Mouse (Mus musculus) embryonic facial prominence, embryonic 10.5 days (tissue): ENCODE measurements around the gene Fbn1. TPM values are rescaled to one million over a fixed set of nuclear protein-coding genes. Genes with fewer than 3 reads are reported as not detected.

Experiments used
- DNase-seq: peaks from one replicate; pipeline ENCODE4 v3.0.0-alpha.2; 2017; ENCODE audit warnings: low spot score
- H3K27ac ChIP-seq: fragments of 300-500 bp; sonication (generic); replicated peaks from 2 replicates; pipeline ENCODE4 v1.5.1; 2016; ENCODE audit warnings: mild to moderate bottlenecking
- H3K27me3 ChIP-seq: fragments of 300-500 bp; sonication (generic); replicated peaks from 2 replicates; pipeline ENCODE4 v1.6.1; 2016; ENCODE audit warnings: low read depth, mild to moderate bottlenecking; ENCODE audit not compliant: poor library complexity, severe bottlenecking
- H3K36me3 ChIP-seq: fragments of 300-500 bp; sonication (generic); replicated peaks from 2 replicates; pipeline ENCODE4 v1.6.1; 2016; ENCODE audit warnings: mild to moderate bottlenecking, moderate library complexity
- H3K4me1 ChIP-seq: fragments of 300-500 bp; sonication (generic); 2 replicates; pipeline ENCODE4 v1.6.1; 2016
- H3K4me3 ChIP-seq: fragments of 300-500 bp; sonication (generic); 2 replicates; pipeline ENCODE4 v1.5.1; 2016; ENCODE audit warnings: mild to moderate bottlenecking, moderate library complexity
- H3K9me3 ChIP-seq: fragments of 300-500 bp; sonication (generic); 2 replicates; pipeline ENCODE4 v1.6.1; 2016; ENCODE audit warnings: mild to moderate bottlenecking
- WGBS: fragments of 180-500 bp; shearing (Covaris S2); methylation state at CpG from one replicate; pipeline ENCODE4 v1.1.7; 2016; 5-methylcytosine and 5-hydroxymethylcytosine counted together
- polyA plus RNA-seq: library from polyadenylated mRNA; unstranded; fragments of >200 nt; fragmentation: Nextera tagmentation; extraction: Ambion mirVana; gene quantifications from 2 replicates; pipeline ENCODE4 v1.2.1, GENCODE M21; 2016

Gene Fbn1
- polyA plus RNA-seq, 1 experiment from 2014 or later: 8.1 TPM

- WGBS: 92% methylated on average over 16 of the region's 16 CpGs
- DNase-seq: no peak
- no peak overlapping the region for H3K27ac ChIP-seq
- H3K4me3 ChIP-seq: no peak overlapping the region
- H3K9me3 ChIP-seq: no peaks in the 10 kb centered on the region
- no peaks in the 10 kb centered on the region for H3K27me3 ChIP-seq
- H3K4me1 ChIP-seq: peaks cover 8% of the 10 kb centered on the region; the same call in 1 of the 2 replicates
- H3K36me3 ChIP-seq: peaks cover 73% of the 10 kb centered on the region
Observed at GRCm38 (mm10) chr2:125314169-125314925, 193.4 kb downstream of the Fbn1 start.

- Histone ChIP-seq H3K4me3 (no peak overlapping the region), H3K27ac (no peak overlapping the region), H3K27me3 (no peaks in the 10 kb centered on the region), H3K9me3 (no peaks in the 10 kb centered on the region), H3K36me3 (peaks cover 78% of the 10 kb centered on the region), H3K4me1 (no peaks in the 10 kb centered on the region)
- 91% methylated on average over 10 of the region's 10 CpGs for WGBS
- no peak for DNase-seq
Observed at GRCm38 (mm10) chr2:125309710-125310109, 198.1 kb downstream of the Fbn1 start.

DNA sequence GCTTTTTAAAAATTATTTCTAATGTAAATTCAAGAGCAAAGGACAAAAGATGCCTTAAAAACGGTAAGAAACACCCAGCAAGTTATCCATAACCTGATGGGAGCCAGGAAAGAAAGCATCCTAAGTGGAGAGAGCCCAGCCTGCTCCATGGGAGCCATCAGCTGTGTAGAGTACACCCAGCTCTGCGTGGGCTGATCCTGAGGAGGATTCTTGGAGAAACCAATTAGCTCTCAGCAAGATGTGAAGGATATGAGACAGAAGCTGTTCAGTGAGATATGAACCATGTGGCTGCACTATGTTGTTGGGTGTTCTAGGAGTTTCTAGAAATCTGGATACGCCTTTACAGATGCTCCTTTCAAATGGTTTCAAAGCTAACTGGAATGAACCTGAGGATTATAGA, 202.1 kb downstream of the Fbn1 start:
- Histone ChIP-seq H3K36me3 (peaks cover 76% of the 10 kb centered on the region), H3K27ac (no peak overlapping the region)
- DNase-seq: no peak

DNA sequence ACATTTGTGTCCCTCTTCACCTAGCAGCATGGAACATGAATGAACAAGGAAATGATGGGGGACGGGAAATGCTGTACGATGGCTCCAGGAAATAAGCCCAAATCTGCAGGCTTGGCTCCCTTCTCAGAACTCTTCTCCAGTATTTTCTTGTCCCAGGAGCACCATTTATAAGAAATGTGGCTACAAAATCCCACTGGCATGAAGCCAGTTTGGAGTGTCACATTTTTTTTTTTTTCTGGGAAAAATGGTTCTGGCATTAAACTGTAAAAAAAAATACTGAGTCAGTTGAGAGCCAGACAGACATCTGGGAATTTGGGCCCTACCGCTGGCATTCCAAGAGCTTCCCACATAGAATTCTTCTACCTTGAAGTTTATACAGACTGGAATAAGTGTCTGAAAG, 203.0 kb downstream of the Fbn1 start:
- 97% methylated on average over 3 of the region's 3 CpGs for WGBS
- H3K9me3 ChIP-seq: no peaks in the 10 kb centered on the region
- H3K4me1 ChIP-seq: peaks cover 9% of the 10 kb centered on the region
- H3K4me3 ChIP-seq: no peak overlapping the region
- H3K27ac ChIP-seq: no peak overlapping the region
- no peak for DNase-seq
- peaks cover 75% of the 10 kb centered on the region for H3K36me3 ChIP-seq
- H3K27me3 ChIP-seq: no peaks in the 10 kb centered on the region

More for the DNA sequence above, 202.1 kb downstream of the Fbn1 start:
- WGBS: 87% methylated on average over 3 of the region's 3 CpGs
- no peaks in the 10 kb centered on the region for H3K27me3 ChIP-seq
- H3K4me1 ChIP-seq: peaks cover 9% of the 10 kb centered on the region
- no peaks in the 10 kb centered on the region for H3K9me3 ChIP-seq
- H3K4me3 ChIP-seq: no peak overlapping the region

- peaks cover 9% of the 10 kb centered on the region for H3K4me1 ChIP-seq
- no peaks in the 10 kb centered on the region for H3K9me3 ChIP-seq
- H3K4me3 ChIP-seq: no peak overlapping the region
- no peak for DNase-seq
- no peaks in the 10 kb centered on the region for H3K27me3 ChIP-seq
- H3K36me3 ChIP-seq: peaks cover 66% of the 10 kb centered on the region
- 78% methylated on average over 5 of the region's 5 CpGs for WGBS
- H3K27ac ChIP-seq: no peak overlapping the region
Observed at GRCm38 (mm10) chr2:125303764-125304384, 203.9 kb downstream of the Fbn1 start.

- WGBS: 74% methylated on average over 8 of the region's 8 CpGs
- peaks cover 16% of the 10 kb centered on the region for H3K4me1 ChIP-seq
- no peak overlapping the region for H3K4me3 ChIP-seq
- H3K27me3 ChIP-seq: no peaks in the 10 kb centered on the region
- H3K9me3 ChIP-seq: no peaks in the 10 kb centered on the region
- peaks cover 54% of the 10 kb centered on the region for H3K36me3 ChIP-seq
- no peak for DNase-seq
- H3K27ac ChIP-seq: no peak overlapping the region
Observed at GRCm38 (mm10) chr2:125302625-125302924, 205.2 kb downstream of the Fbn1 start.

DNA sequence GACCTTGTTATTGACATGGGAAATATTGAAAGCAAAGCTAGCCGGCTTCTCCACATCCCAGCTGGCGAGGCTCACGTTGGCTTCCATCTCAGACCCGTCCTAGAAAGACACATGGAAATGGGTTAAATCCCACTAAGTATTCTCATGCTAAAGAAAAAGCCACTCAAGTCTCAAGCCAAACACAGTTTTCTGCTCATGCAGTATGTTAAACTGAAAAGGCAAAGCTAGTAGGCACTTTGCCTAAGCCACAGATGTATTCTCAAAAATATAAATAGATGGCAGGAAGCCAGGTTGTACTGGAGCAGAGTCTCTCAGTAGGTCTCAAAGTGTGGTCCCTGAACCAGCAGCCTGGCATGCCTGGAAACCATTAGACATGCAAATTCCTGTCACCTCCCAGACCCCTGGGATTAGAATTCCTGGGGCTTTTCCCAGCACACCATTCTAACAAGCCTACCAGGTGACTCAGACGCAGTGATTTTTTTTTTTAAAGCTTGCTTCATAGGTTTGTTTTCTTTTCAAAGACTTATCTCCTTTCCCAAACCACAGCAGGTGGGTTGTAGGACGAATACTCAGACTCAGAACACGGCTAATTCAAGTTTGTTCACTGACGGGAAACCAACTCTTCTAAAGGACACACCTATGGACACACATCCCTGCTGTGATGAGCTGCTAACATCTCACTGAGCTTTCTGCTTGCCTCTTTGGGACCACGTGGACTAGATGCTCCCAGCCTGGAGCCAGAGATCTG, 205.7 kb downstream of the Fbn1 start:
- no peak for DNase-seq
- Histone ChIP-seq H3K4me3 (no peak overlapping the region), H3K4me1 (peaks cover 20% of the 10 kb centered on the region), H3K9me3 (no peaks in the 10 kb centered on the region), H3K27me3 (no peaks in the 10 kb centered on the region), H3K36me3 (peaks cover 51% of the 10 kb centered on the region), H3K27ac (no peak overlapping the region)
- 52% methylated on average over 9 of the region's 9 CpGs for WGBS

DNA sequence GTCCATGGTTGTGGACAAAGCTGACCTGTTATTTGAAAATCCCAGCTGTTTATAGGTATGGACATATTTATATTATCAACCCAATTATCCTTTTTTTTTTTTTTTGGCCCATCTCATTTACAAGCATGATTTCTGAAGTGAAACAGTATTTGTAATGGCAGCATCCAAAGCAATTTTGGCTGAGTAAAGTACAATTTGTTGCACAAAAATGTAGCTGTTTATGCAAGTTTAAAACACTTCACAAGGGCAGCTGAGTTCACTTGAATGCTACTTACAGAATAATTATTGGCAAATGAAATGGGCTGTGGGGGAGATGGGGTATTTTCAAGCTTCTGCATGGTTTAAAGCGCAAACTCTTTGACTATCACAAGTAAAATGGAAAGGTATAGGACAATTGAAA, 209.0 kb downstream of the Fbn1 start:
- no peak for DNase-seq
- 95% methylated on average over 1 of the region's 1 CpGs for WGBS
- no peak overlapping the region for H3K27ac ChIP-seq

DNA sequence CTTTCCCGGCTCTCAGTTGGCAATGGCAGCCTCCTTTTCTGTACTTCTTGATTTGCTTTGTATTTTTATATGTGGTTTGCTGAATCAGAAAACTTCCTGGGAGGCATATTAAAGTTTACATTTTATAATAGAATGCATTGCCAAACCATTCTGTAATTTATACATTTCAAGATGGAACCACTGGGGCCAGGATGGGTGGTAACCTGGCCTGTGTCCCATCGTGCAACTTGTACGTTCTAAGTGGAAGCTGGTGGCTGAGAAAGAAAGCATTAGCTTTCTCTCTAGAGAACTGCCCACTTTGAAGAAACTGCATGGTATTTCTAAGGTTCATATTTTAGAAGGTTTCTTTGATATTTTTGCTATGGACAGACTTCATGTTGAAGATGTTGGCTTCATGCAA, 212.3 kb downstream of the Fbn1 start:
- WGBS: 92% methylated on average over 3 of the region's 3 CpGs
- peaks cover 11% of the 10 kb centered on the region for H3K4me1 ChIP-seq
- 0 out of 2 replicates have a peak, but pooled peaks cover under 1% of the 10 kb centered on the region for H3K36me3 ChIP-seq
- H3K27me3 ChIP-seq: no peaks in the 10 kb centered on the region
- no peak overlapping the region for H3K27ac ChIP-seq
- no peak for DNase-seq
- H3K4me3 ChIP-seq: no peak overlapping the region
- no peaks in the 10 kb centered on the region for H3K9me3 ChIP-seq

More for the DNA sequence above, 209.0 kb downstream of the Fbn1 start:
- Histone ChIP-seq H3K4me3 (no peak overlapping the region), H3K4me1 (peaks cover 20% of the 10 kb centered on the region), H3K9me3 (no peaks in the 10 kb centered on the region), H3K36me3 (peaks cover 25% of the 10 kb centered on the region), H3K27me3 (no peaks in the 10 kb centered on the region)

DNA sequence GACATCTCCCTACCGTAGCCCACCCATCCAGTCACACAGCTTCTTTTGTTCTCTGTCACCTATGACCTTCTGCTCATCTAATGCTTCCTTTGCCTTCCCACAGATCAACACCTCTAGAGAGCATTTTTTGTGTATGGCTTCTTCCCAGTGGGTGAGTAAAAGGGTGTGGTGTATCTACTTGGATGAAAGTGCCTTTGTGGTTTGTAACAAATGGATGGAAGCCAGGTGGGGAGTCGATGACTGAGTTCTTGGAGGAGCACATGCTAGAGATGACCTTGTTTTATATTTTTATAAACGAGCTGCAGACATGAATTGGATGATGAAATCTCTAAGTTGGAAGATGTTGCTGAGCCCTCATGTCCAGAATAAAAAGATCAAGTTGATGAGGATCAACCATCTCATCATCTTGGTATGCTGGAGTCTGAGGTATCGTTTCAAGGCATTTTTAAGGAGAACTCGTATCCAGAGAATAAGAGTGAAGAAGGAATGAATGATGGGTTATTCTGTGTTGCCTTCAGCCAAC, 213.8 kb downstream of the Fbn1 start:
- H3K36me3 ChIP-seq: no peaks in the 10 kb centered on the region
- H3K27me3 ChIP-seq: no peaks in the 10 kb centered on the region
- 84% methylated on average over 5 of the region's 5 CpGs for WGBS
- peaks cover 11% of the 10 kb centered on the region for H3K4me1 ChIP-seq
- H3K4me3 ChIP-seq: no peak overlapping the region
- DNase-seq: no peak
- no peak overlapping the region for H3K27ac ChIP-seq
- H3K9me3 ChIP-seq: no peaks in the 10 kb centered on the region

DNA sequence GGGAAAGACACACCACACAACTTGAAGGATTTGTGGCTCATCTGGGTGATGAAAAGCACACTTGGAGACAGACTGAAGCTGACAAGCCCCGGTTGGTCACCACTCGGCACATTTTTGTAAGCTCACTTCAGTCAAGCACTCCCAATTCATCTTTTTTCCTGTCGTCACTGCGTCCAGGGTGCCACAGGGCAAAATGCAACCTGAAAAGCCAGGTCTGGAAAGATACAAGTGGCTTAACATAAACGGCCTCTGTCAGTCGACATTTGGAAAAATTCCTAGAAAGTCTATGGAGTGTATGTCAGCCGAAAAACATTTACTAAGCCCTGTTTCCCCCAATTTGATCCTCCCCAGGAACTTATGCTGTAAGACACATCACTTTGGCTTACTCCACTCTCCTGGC, 215.2 kb downstream of the Fbn1 start:
- H3K27me3 ChIP-seq: no peaks in the 10 kb centered on the region
- H3K27ac ChIP-seq: no peak overlapping the region
- 82% methylated on average over 7 of the region's 7 CpGs for WGBS
- H3K9me3 ChIP-seq: no peaks in the 10 kb centered on the region
- no peaks in the 10 kb centered on the region for H3K36me3 ChIP-seq
- H3K4me3 ChIP-seq: no peak overlapping the region
- no peak for DNase-seq
- peaks cover 4% of the 10 kb centered on the region for H3K4me1 ChIP-seq

GRCm38 (mm10) chr2:125291101-125291500, 216.7 kb downstream of the Fbn1 start:
- Histone ChIP-seq H3K9me3 (no peaks in the 10 kb centered on the region), H3K4me1 (no peaks in the 10 kb centered on the region; the same call in 1 of the 2 replicates), H3K4me3 (no peak overlapping the region), H3K27ac (no peak overlapping the region), H3K36me3 (no peaks in the 10 kb centered on the region), H3K27me3 (no peaks in the 10 kb centered on the region)
- DNase-seq: no peak
- WGBS: 87% methylated on average over 1 of the region's 1 CpGs
